Mouse (Mus musculus) cerebral cortex, adult 2 months (tissue): Measurements from ENCODE around the gene Ldhb.

Source experiments
- WGBS: fragments of 180-500 bp; shearing (Covaris S2); methylation state at CpG from one replicate; pipeline ENCODE4 v1.1.7; 2018; 5-methylcytosine and 5-hydroxymethylcytosine counted together

The Ldhb gene

GRCm38 (mm10) chr6:142514912-142515311, 7.2 kb upstream of the Ldhb start:
- WGBS, result 4% methylated on average over 10 of the region's 10 CpGs

- 85% methylated on average over 3 of the region's 3 CpGs for WGBS
Measured at GRCm38 (mm10) chr6:142512902-142513301, 5.1 kb upstream of the Ldhb start.

GRCm38 (mm10) chr6:142511516-142512135, 3.9 kb upstream of the Ldhb start:
- 59% methylated on average over 12 of the region's 12 CpGs for WGBS

GRCm38 (mm10) chr6:142508663-142509062, 906 bp upstream of the Ldhb start:
- WGBS, result 56% methylated on average over 4 of the region's 4 CpGs

- WGBS, result 3% methylated on average over 30 of the region's 30 CpGs
Measured at GRCm38 (mm10) chr6:142507033-142507784, 548 bp downstream of the Ldhb start.

- WGBS, result 8% methylated on average over 10 of the region's 10 CpGs
Measured at GRCm38 (mm10) chr6:142506338-142507032, 1.3 kb downstream of the Ldhb start.

GRCm38 (mm10) chr6:142503601-142504000, 4.2 kb downstream of the Ldhb start:
- 61% methylated on average over 8 of the region's 8 CpGs for WGBS

- 83% methylated on average over 10 of the region's 10 CpGs for WGBS
Measured at GRCm38 (mm10) chr6:142502519-142503125, 5.1 kb downstream of the Ldhb start.

- 98% methylated on average over 6 of the region's 6 CpGs for WGBS
Measured at GRCm38 (mm10) chr6:142490114-142490513, 17.6 kb downstream of the Ldhb start.

- WGBS, result 66% methylated on average over 9 of the region's 9 CpGs
Measured at GRCm38 (mm10) chr6:142487638-142488037, 20.1 kb downstream of the Ldhb start.

GRCm38 (mm10) chr6:142485478-142486123, 22.2 kb downstream of the Ldhb start:
- WGBS, result 83% methylated on average over 4 of the region's 4 CpGs

GRCm38 (mm10) chr6:142477239-142477638, 30.5 kb downstream of the Ldhb start:
- WGBS, result 78% methylated on average over 7 of the region's 7 CpGs

- 69% methylated on average over 4 of the region's 4 CpGs for WGBS
Measured at GRCm38 (mm10) chr6:142472801-142473203, 35.0 kb downstream of the Ldhb start, which contains the start of gene Gys2. Gene Gys2, minus strand, starts transcription at chr6:142473109.

- 89% methylated on average over 8 of the region's 8 CpGs for WGBS
Measured at GRCm38 (mm10) chr6:142471141-142471540, 36.6 kb downstream of the Ldhb start.

- 64% methylated on average over 4 of the region's 4 CpGs for WGBS
Measured at GRCm38 (mm10) chr6:142469602-142470001, 38.2 kb downstream of the Ldhb start.

GRCm38 (mm10) chr6:142462194-142462593, 45.6 kb downstream of the Ldhb start:
- 83% methylated on average over 6 of the region's 6 CpGs for WGBS

GRCm38 (mm10) chr6:142459017-142459678, 48.6 kb downstream of the Ldhb start:
- WGBS, result 77% methylated on average over 14 of the region's 14 CpGs

- 58% methylated on average over 7 of the region's 7 CpGs for WGBS
Measured at GRCm38 (mm10) chr6:142458010-142458409, 49.7 kb downstream of the Ldhb start.

GRCm38 (mm10) chr6:142455314-142455996, 52.3 kb downstream of the Ldhb start:
- 41% methylated on average over 7 of the region's 7 CpGs for WGBS

GRCm38 (mm10) chr6:142453311-142453710, 54.4 kb downstream of the Ldhb start:
- WGBS, result 79% methylated on average over 2 of the region's 2 CpGs

GRCm38 (mm10) chr6:142451381-142451780, 56.4 kb downstream of the Ldhb start:
- 80% methylated on average over 12 of the region's 12 CpGs for WGBS
